Mouse (Mus musculus): ENCODE measurements around the gene Plekhm3. TPM values are rescaled to one million over a fixed set of nuclear protein-coding genes. Genes with fewer than 3 reads are reported as not detected.

Gene Plekhm3
- 4.9 and 5.0 TPM in 2 replicates for polyA plus RNA-seq (2015; fragmentation: Nextera tagmentation; extraction: Ambion mirVana)

DNA sequence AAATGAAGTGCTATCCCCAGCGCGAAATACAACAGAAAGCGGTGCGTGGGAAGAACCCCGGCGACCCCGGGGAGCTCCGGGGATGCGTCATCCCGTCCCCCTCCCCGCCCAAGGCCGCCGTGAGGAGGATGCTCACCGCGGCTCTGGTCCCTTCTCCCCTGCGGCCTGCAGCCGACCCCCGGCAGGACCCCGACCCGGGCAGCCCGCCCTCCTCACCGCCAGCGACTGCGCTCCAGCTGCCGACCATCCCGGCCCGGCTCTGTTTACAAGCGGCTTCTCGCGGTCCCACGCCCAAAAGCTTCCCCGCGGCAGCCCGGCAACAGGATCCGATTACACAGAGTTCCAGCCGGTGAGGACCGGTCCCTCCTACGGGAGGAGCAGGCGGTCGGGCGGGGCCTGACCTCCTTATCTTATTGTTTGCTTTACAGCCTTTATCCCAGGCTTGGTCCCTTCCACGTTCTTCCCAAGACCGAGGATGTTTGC is at the start of gene Plekhm3:
TSS of gene Plekhm3 (minus strand) at position 346 of the 483 bp plus-strand sequence.
- Histone ChIP-seq H3K27ac (ENCODE audit: low read length) (no peak within 1 kb of the TSS; the same call in 1 of the 2 replicates), H3K4me3 (replicated peaks; ENCODE audit: low read length) (peak within 1 kb of the TSS; percentile 95)

DNA sequence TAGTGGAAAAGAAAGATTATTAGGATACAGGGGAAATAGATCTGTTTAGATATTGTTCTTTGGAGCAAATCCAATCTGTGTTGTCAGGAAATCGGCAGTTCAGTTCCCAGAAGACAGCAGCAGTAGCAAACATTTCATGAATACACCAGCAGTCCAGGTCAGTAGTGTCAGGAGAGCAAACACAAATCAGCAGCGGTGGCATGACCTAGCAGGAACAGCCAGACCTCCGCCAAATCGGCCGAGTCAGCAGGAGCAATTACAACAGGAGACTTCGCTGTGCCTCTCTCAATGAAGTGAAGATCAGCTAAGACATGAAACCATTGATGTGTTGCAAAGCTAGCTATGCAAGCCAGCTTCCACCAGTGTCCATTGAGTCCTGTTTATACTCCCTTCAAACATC is 49.0 kb upstream of the Plekhm3 start:
- no peak for ATAC-seq (ENCODE audit: insufficient read depth, low FRiP score)
- 80% methylated on average over 6 of the region's 6 CpGs for WGBS
- no peaks in the 10 kb centered on the region for H3K27me3 ChIP-seq (ENCODE audit: control insufficient read depth, insufficient read depth, low read length)

More for the DNA sequence above, at the start of gene Plekhm3:
- Histone ChIP-seq H3K9ac (ENCODE audit: low read length) (peak within 1 kb of the TSS; percentile 80), H3K36me3 (ENCODE audit: control insufficient read depth, insufficient read depth, low read length) (no peaks in the 10 kb centered on the region), H3K9me3 (replicated peaks; ENCODE audit: control insufficient read depth, low read length) (no peaks in the 10 kb centered on the region), H3K4me2 (ENCODE audit: low read depth, low read length) (peak within 1 kb of the TSS; percentile 70), H3K4me1 (ENCODE audit: control insufficient read depth, insufficient read depth, low read length) (peaks cover 4% of the 10 kb centered on the region; the same call in 1 of the 2 replicates), H3K27me3 (ENCODE audit: control insufficient read depth, insufficient read depth, low read length) (no peaks in the 10 kb centered on the region)
- peak; percentile 91 for ATAC-seq (ENCODE audit: insufficient read depth, low FRiP score)
- under 1% methylated on average over 43 of the region's 43 CpGs for WGBS

DNA sequence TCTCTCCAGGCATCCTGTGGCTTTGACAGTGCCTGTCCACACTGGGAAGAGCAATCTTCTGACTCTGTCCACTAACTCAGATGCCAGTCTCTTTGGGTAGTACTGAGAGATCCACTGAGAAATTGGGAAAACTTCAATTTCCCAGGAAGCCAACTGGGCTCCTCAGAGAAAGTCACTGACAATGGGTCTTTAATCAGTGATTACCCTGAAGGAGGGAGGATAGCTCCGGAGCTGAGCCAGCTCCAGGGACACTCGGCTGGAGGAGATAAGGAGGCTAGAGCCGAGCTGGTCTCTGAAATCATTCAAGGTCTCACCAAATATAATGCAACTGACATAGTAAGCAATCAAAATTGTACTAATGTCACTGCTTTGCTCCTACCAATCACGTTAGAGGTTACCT is 47.9 kb upstream of the Plekhm3 start:
- H3K4me3 ChIP-seq (replicated peaks; ENCODE audit: low read length), result no peak overlapping the region
- H3K4me2 ChIP-seq (ENCODE audit: low read depth, low read length), result no peak overlapping the region
- ATAC-seq (ENCODE audit: insufficient read depth, low FRiP score), result no peak
- no peak overlapping the region for H3K27ac ChIP-seq (ENCODE audit: low read length)
- H3K9me3 ChIP-seq (replicated peaks; ENCODE audit: control insufficient read depth, low read length), result no peaks in the 10 kb centered on the region
- 68% methylated on average over 4 of the region's 4 CpGs for WGBS
- no peaks in the 10 kb centered on the region for H3K4me1 ChIP-seq (ENCODE audit: control insufficient read depth, insufficient read depth, low read length)
- no peaks in the 10 kb centered on the region for H3K36me3 ChIP-seq (ENCODE audit: control insufficient read depth, insufficient read depth, low read length)
- no peak overlapping the region for H3K9ac ChIP-seq (ENCODE audit: low read length)
- no peaks in the 10 kb centered on the region for H3K27me3 ChIP-seq (ENCODE audit: control insufficient read depth, insufficient read depth, low read length)

More for the DNA sequence above, 49.0 kb upstream of the Plekhm3 start:
- Histone ChIP-seq H3K36me3 (ENCODE audit: control insufficient read depth, insufficient read depth, low read length) (no peaks in the 10 kb centered on the region), H3K4me1 (ENCODE audit: control insufficient read depth, insufficient read depth, low read length) (no peaks in the 10 kb centered on the region), H3K4me3 (replicated peaks; ENCODE audit: low read length) (no peak overlapping the region), H3K27ac (ENCODE audit: low read length) (no peak overlapping the region), H3K9me3 (replicated peaks; ENCODE audit: control insufficient read depth, low read length) (no peaks in the 10 kb centered on the region), H3K9ac (ENCODE audit: low read length) (no peak overlapping the region), H3K4me2 (ENCODE audit: low read depth, low read length) (no peak overlapping the region)

DNA sequence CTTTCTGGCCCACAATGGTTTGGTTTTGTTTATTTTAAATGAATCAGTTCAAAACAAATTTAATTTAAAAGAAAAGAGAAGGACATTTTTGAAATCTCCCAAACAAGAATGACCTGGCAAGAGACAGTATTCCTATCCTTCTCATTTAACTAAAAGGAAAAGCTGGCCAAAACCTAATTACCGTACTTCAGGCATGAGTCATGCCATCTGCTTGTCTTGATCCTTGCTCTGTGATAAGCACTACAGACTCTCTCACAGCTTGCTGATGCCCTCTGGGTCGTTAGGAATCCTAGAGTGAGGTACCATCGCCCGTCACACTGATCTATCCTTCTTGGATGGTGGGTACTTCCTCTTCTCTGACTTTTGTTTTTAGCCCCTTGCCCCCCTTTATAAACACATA is 36.6 kb upstream of the Plekhm3 start:
- Histone ChIP-seq H3K9me3 (replicated peaks; ENCODE audit: control insufficient read depth, low read length) (no peaks in the 10 kb centered on the region), H3K27ac (ENCODE audit: low read length) (no peak overlapping the region), H3K27me3 (ENCODE audit: control insufficient read depth, insufficient read depth, low read length) (no peaks in the 10 kb centered on the region), H3K4me2 (ENCODE audit: low read depth, low read length) (no peak overlapping the region), H3K4me3 (replicated peaks; ENCODE audit: low read length) (no peak overlapping the region), H3K9ac (ENCODE audit: low read length) (no peak overlapping the region), H3K4me1 (ENCODE audit: control insufficient read depth, insufficient read depth, low read length) (no peaks in the 10 kb centered on the region), H3K36me3 (ENCODE audit: control insufficient read depth, insufficient read depth, low read length) (no peaks in the 10 kb centered on the region)
- ATAC-seq (ENCODE audit: insufficient read depth, low FRiP score), result no peak
- WGBS, result 54% methylated on average over 4 of the region's 4 CpGs

GRCm38 (mm10) chr1:64988176-64988575 is 31.6 kb upstream of the Plekhm3 start:
- Histone ChIP-seq H3K9me3 (replicated peaks; ENCODE audit: control insufficient read depth, low read length) (no peaks in the 10 kb centered on the region), H3K4me3 (replicated peaks; ENCODE audit: low read length) (no peak overlapping the region), H3K27me3 (ENCODE audit: control insufficient read depth, insufficient read depth, low read length) (no peaks in the 10 kb centered on the region), H3K36me3 (ENCODE audit: control insufficient read depth, insufficient read depth, low read length) (no peaks in the 10 kb centered on the region), H3K9ac (ENCODE audit: low read length) (no peak overlapping the region), H3K4me2 (ENCODE audit: low read depth, low read length) (no peak overlapping the region), H3K4me1 (ENCODE audit: control insufficient read depth, insufficient read depth, low read length) (no peaks in the 10 kb centered on the region), H3K27ac (ENCODE audit: low read length) (no peak overlapping the region)
- no peak for ATAC-seq (ENCODE audit: insufficient read depth, low FRiP score)

GRCm38 (mm10) chr1:64986120-64986519 is 29.5 kb upstream of the Plekhm3 start:
- H3K4me2 ChIP-seq (ENCODE audit: low read depth, low read length), result no peak overlapping the region
- no peak for ATAC-seq (ENCODE audit: insufficient read depth, low FRiP score)
- H3K27me3 ChIP-seq (ENCODE audit: control insufficient read depth, insufficient read depth, low read length), result no peaks in the 10 kb centered on the region
- H3K4me3 ChIP-seq (replicated peaks; ENCODE audit: low read length), result no peak overlapping the region
- no peaks in the 10 kb centered on the region for H3K36me3 ChIP-seq (ENCODE audit: control insufficient read depth, insufficient read depth, low read length)
- 38% methylated on average over 7 of the region's 7 CpGs for WGBS
- no peaks in the 10 kb centered on the region for H3K9me3 ChIP-seq (replicated peaks; ENCODE audit: control insufficient read depth, low read length)
- H3K9ac ChIP-seq (ENCODE audit: low read length), result no peak overlapping the region
- H3K27ac ChIP-seq (ENCODE audit: low read length), result no peak overlapping the region
- no peaks in the 10 kb centered on the region for H3K4me1 ChIP-seq (ENCODE audit: control insufficient read depth, insufficient read depth, low read length)

DNA sequence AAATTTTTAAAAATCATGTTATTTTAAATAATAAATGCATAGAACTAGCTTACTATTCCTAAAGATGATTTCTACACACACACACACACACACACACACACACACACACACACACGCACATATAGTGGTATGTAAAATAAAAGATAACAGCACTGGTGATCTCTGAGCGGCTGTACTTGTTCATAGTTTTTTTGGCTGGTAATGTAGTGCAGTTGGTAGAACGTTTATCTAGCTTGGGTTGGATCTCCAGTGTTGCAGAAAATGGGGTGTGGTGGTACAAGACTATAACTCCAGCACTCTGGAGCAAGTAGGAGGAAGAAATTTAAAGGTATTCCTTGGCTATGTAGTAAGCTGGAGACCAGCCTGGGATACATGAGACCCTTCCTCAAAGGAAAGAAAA is 26.6 kb upstream of the Plekhm3 start:
- no peak overlapping the region for H3K9ac ChIP-seq (ENCODE audit: low read length)
- no peak overlapping the region for H3K4me2 ChIP-seq (ENCODE audit: low read depth, low read length)
- no peaks in the 10 kb centered on the region for H3K36me3 ChIP-seq (ENCODE audit: control insufficient read depth, insufficient read depth, low read length)
- WGBS, result 61% methylated on average over 3 of the region's 3 CpGs
- no peak overlapping the region for H3K27ac ChIP-seq (ENCODE audit: low read length)
- no peaks in the 10 kb centered on the region for H3K27me3 ChIP-seq (ENCODE audit: control insufficient read depth, insufficient read depth, low read length)
- ATAC-seq (ENCODE audit: insufficient read depth, low FRiP score), result no peak
- H3K4me1 ChIP-seq (ENCODE audit: control insufficient read depth, insufficient read depth, low read length), result no peaks in the 10 kb centered on the region
- H3K4me3 ChIP-seq (replicated peaks; ENCODE audit: low read length), result no peak overlapping the region
- no peaks in the 10 kb centered on the region for H3K9me3 ChIP-seq (replicated peaks; ENCODE audit: control insufficient read depth, low read length)

DNA sequence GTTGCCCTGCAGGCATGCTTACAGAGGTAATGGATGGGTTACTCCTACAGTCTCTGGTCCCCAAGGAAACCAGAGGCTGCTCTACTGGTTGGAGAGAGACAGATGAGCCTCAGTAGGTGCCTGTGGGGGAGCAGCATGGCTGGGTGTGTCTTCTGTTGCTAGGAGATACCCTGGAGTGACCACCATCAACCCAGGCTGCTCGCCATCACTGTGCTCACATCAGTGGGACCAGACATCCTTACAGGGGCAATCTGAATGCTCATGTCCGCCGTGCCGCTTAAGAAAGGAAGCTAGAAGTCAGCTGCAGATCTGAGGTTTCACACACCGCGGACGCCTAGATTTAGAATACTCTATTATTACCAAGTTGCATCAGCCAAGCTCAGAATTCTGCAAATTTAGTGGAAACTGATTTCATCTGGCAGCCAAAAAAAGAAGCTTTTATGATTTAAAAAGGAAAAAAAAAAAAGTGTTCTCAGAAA is 21.7 kb upstream of the Plekhm3 start:
- ATAC-seq (ENCODE audit: insufficient read depth, low FRiP score), result no peak
- H3K9me3 ChIP-seq (replicated peaks; ENCODE audit: control insufficient read depth, low read length), result no peaks in the 10 kb centered on the region
- H3K4me3 ChIP-seq (replicated peaks; ENCODE audit: low read length), result no peak overlapping the region
- H3K36me3 ChIP-seq (ENCODE audit: control insufficient read depth, insufficient read depth, low read length), result no peaks in the 10 kb centered on the region
- H3K27me3 ChIP-seq (ENCODE audit: control insufficient read depth, insufficient read depth, low read length), result no peaks in the 10 kb centered on the region
- no peaks in the 10 kb centered on the region for H3K4me1 ChIP-seq (ENCODE audit: control insufficient read depth, insufficient read depth, low read length)
- H3K9ac ChIP-seq (ENCODE audit: low read length), result no peak overlapping the region
- H3K4me2 ChIP-seq (ENCODE audit: low read depth, low read length), result no peak overlapping the region
- no peak overlapping the region for H3K27ac ChIP-seq (ENCODE audit: low read length)
- WGBS, result 75% methylated on average over 7 of the region's 7 CpGs

DNA sequence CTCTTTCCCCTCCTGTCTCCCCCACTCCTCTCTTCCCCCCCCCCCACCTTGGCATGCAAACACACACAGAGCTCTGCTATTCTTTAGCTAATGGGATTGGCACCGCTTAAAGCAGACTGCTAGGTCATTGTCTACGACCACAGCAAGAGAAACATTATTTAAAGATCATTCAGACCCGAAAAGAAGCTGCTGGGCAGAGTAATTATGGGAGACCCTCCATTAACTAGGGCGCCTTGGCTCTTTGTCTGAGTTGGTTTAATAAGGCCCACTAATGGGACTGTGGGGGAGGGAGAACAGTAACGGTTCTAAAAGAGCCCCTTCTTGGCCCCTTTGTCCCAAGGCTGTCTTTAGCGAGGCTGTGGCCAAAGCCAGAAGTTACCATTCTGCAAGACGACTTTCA is 18.7 kb upstream of the Plekhm3 start:
- Histone ChIP-seq H3K4me2 (ENCODE audit: low read depth, low read length) (no peak overlapping the region), H3K9ac (ENCODE audit: low read length) (no peak overlapping the region), H3K27me3 (ENCODE audit: control insufficient read depth, insufficient read depth, low read length) (no peaks in the 10 kb centered on the region), H3K4me3 (replicated peaks; ENCODE audit: low read length) (no peak overlapping the region), H3K9me3 (replicated peaks; ENCODE audit: control insufficient read depth, low read length) (no peaks in the 10 kb centered on the region), H3K36me3 (ENCODE audit: control insufficient read depth, insufficient read depth, low read length) (no peaks in the 10 kb centered on the region), H3K4me1 (ENCODE audit: control insufficient read depth, insufficient read depth, low read length) (no peaks in the 10 kb centered on the region), H3K27ac (ENCODE audit: low read length) (no peak overlapping the region)
- no peak for ATAC-seq (ENCODE audit: insufficient read depth, low FRiP score)
- 45% methylated on average over 7 of the region's 7 CpGs for WGBS
